Mouse (Mus musculus): ENCODE results near the gene AV320801.
"Not testable (repeated sequence)": the region's sequence is repeated elsewhere in the genome, so short reads cannot be mapped to it uniquely, and the experiment has no call there.

Gene AV320801

GRCm38 (mm10) chrX:135494288-135494687, at the start of gene AV320801:
Gene AV320801, plus strand, starts transcription at chrX:135494588.
- DNase-seq, result not testable (repeated sequence)

DNA sequence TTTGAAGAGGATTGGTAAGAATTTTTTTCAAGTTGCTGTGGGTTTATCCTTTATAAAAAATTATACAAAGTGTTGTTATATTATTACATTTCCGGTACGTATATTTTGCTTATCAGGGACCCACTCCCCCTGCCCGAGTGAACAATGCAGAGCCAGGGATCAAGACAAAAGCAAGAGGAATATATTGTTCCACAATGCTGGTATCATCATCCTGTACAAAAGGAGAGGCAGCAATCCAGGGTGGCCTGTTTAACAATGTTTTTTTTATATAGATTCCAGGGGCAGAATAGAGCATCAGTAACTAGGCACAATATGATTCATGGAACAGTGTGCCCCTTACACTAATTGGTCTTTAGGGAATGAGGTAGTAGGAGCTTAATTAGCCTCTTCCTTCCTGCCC, 30.2 kb upstream of the AV320801 start:
- not testable (repeated sequence) for DNase-seq

DNA sequence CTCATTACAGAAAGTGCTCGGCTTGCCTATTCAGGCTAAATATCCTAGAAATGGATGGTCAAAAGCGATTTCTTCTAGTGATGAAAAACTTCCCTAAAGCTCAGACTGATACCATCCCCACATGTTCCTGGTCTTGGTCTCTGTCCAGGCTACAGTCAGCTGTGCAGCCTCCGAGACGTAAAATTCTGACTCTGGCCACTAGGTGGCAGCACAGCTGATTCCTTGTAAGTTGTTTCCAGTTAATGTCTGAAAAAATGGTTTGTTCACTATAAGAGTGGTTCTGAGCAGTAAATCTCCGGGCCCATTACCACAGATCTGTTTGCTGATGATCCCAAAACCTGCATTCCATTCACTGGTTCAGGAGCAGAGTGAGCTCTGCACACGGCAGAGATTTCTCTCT, 12.5 kb upstream of the AV320801 start:
- DNase-seq, result not testable (repeated sequence)

- DNase-seq, result not testable (repeated sequence)
These were observed 11.2 kb upstream of the AV320801 start for GRCm38 (mm10) chrX:135483183-135483582.

All from lung, postnatal 14 days (tissue).